ENCODE assay signal across 24 mouse cellular contexts in genomic region chr7:143333604-143334003, GRCm38 (mm10).
DNase-seq lines count a peak whose midpoint lies in the region; ATAC-seq and TF ChIP-seq lines count a peak whose summit lies in the region.
"Had no signal": no experiment of that assay in that cellular context is flagged by ENCODE, and none has a peak within 500 bp of the region (broad histone marks: within the 10 kb centered on the region; RNA-seq: fewer than 3 reads in every experiment).

No protein-coding gene starts in this region.

- ATAC-seq in intestine, embryonic 14.5 days (replicated peaks; ENCODE audit: low FRiP score, low TSS enrichment, low read depth) = no peak
- no peak for ATAC-seq in intestine, embryonic 15.5 days
- peak; percentile 21; the same call in 1 of the 2 replicates for ATAC-seq in lung, embryonic 14.5 days (ENCODE audit: insufficient read depth)
- ATAC-seq in lung, postnatal 0 days = no peak
- ATAC-seq in embryonic facial prominence, embryonic 12.5 days (ENCODE audit: insufficient number of reproducible peaks, insufficient read depth, low FRiP score, low TSS enrichment) = no peak
- no peak for ATAC-seq in stomach, embryonic 15.5 days (ENCODE audit: insufficient read depth, low FRiP score, low read depth)
- ATAC-seq in granulocyte monocyte progenitor cell, adult 5-6 weeks (replicated peaks; ENCODE audit: poor library complexity, severe bottlenecking) = no peak
- ATAC-seq: forebrain, embryonic 15.5 days; hindbrain, embryonic 16.5 days; intestine, postnatal 0 days; midbrain, embryonic 13.5 days had no signal

- 22% methylated on average over 4 of the region's 4 CpGs for WGBS in intestine, embryonic 14.5 days
- 43% methylated on average over 4 of the region's 4 CpGs for WGBS in intestine, embryonic 15.5 days
- WGBS in lung, embryonic 14.5 days = 21% methylated on average over 4 of the region's 4 CpGs
- WGBS in lung, postnatal 0 days = 33% methylated on average over 4 of the region's 4 CpGs
- WGBS in embryonic facial prominence, embryonic 12.5 days = 34% methylated on average over 4 of the region's 4 CpGs
- WGBS in stomach, embryonic 15.5 days = 30% methylated on average over 4 of the region's 4 CpGs

- no peaks in the 10 kb centered on the region for H3K27me3 ChIP-seq in intestine, embryonic 14.5 days (replicated peaks; ENCODE audit: control insufficient read depth, insufficient read depth, low read length)
- no peaks in the 10 kb centered on the region for H3K27me3 ChIP-seq in intestine, embryonic 15.5 days (replicated peaks)
- H3K27me3 ChIP-seq in lung, embryonic 14.5 days (ENCODE audit: insufficient read depth, low read length) = no peaks in the 10 kb centered on the region
- H3K27me3 ChIP-seq in lung, postnatal 0 days (replicated peaks; ENCODE audit: insufficient read depth, low read length) = no peaks in the 10 kb centered on the region
- H3K27me3 ChIP-seq in embryonic facial prominence, embryonic 12.5 days = no peaks in the 10 kb centered on the region
- no peaks in the 10 kb centered on the region for H3K27me3 ChIP-seq in stomach, embryonic 15.5 days (replicated peaks)
- H3K27me3 ChIP-seq: liver, embryonic 15.5 days; midbrain, embryonic 13.5 days had no signal

- no peak for DNase-seq in intestine, embryonic 14.5 days (ENCODE audit: low spot score)
- DNase-seq in lung, embryonic 14.5 days = peak; percentile 35
- no peak for DNase-seq in lung, postnatal 0 days (ENCODE audit: low spot score)
- DNase-seq: adrenal gland, postnatal 25 days; cerebellum, adult 8-10 months; cerebellum, postnatal 36 days; embryo, embryonic 11 days; gastrocnemius, postnatal 10 days; heart, adult 11 months; liver; right cerebral cortex, postnatal 25 days; thymus, adult 2 months; thymus, postnatal 4 days had no signal

- TF ChIP-seq CTCF in lung, embryonic 14.5 days (IDR thresholded peaks at IDR 0.05; ENCODE audit: low read depth) = no peak
- TF ChIP-seq CTCF in lung, postnatal 0 days (IDR thresholded peaks at IDR 0.05) = no peak

- H3K27ac ChIP-seq in intestine, embryonic 14.5 days (ENCODE audit: low read depth) = peak overlapping the region; percentile 11; the same call in 1 of the 2 replicates
- H3K27ac ChIP-seq in intestine, embryonic 15.5 days = no peak overlapping the region
- H3K27ac ChIP-seq in lung, embryonic 14.5 days (ENCODE audit: low read depth) = peak overlapping the region; percentile 74
- H3K27ac ChIP-seq in lung, postnatal 0 days (ENCODE audit: low read length) = no peak overlapping the region
- H3K27ac ChIP-seq in embryonic facial prominence, embryonic 12.5 days = peak overlapping the region; percentile 12; the same call in 1 of the 2 replicates
- H3K27ac ChIP-seq in stomach, embryonic 15.5 days = 0 out of 2 replicates have a peak overlapping the region, but pooled peaks have one; percentile 21
- H3K27ac ChIP-seq: forebrain, embryonic 15.5 days; left cerebral cortex, adult 2 months; liver, embryonic 15.5 days; midbrain, embryonic 13.5 days had no signal

- TF ChIP-seq EP300 in lung, postnatal 0 days (IDR thresholded peaks at IDR 0.05) = no peak

- no peaks in the 10 kb centered on the region for H3K36me3 ChIP-seq in intestine, embryonic 14.5 days (ENCODE audit: control insufficient read depth, insufficient read depth, low read length)
- no peaks in the 10 kb centered on the region for H3K36me3 ChIP-seq in intestine, embryonic 15.5 days
- H3K36me3 ChIP-seq in lung, embryonic 14.5 days (ENCODE audit: insufficient read depth) = no peaks in the 10 kb centered on the region
- no peaks in the 10 kb centered on the region for H3K36me3 ChIP-seq in lung, postnatal 0 days (ENCODE audit: insufficient read depth, low read length)
- H3K36me3 ChIP-seq in embryonic facial prominence, embryonic 12.5 days = no peaks in the 10 kb centered on the region
- no peaks in the 10 kb centered on the region for H3K36me3 ChIP-seq in stomach, embryonic 15.5 days
- H3K36me3 ChIP-seq: forebrain, embryonic 15.5 days; liver, embryonic 15.5 days; midbrain, embryonic 13.5 days had no signal

- H3K9me3 ChIP-seq in intestine, embryonic 14.5 days (ENCODE audit: control insufficient read depth, low read length) = no peaks in the 10 kb centered on the region; the same call in 1 of the 2 replicates
- no peaks in the 10 kb centered on the region for H3K9me3 ChIP-seq in intestine, embryonic 15.5 days
- H3K9me3 ChIP-seq in lung, embryonic 14.5 days (ENCODE audit: low read depth, low read length) = no peaks in the 10 kb centered on the region; the same call in 1 of the 2 replicates
- no peaks in the 10 kb centered on the region for H3K9me3 ChIP-seq in lung, postnatal 0 days (ENCODE audit: low read length)
- 0 out of 2 replicates have a peak, but pooled peaks cover 3% of the 10 kb centered on the region for H3K9me3 ChIP-seq in embryonic facial prominence, embryonic 12.5 days
- H3K9me3 ChIP-seq in stomach, embryonic 15.5 days = no peaks in the 10 kb centered on the region
- H3K9me3 ChIP-seq: forebrain, embryonic 15.5 days; liver, embryonic 15.5 days had no signal

- peaks cover 13% of the 10 kb centered on the region for H3K4me1 ChIP-seq in intestine, embryonic 14.5 days (replicated peaks; ENCODE audit: control insufficient read depth, insufficient read depth, low read length)
- 0 out of 2 replicates have a peak, but pooled peaks cover 10% of the 10 kb centered on the region for H3K4me1 ChIP-seq in intestine, embryonic 15.5 days (replicated peaks)
- H3K4me1 ChIP-seq in lung, embryonic 14.5 days (ENCODE audit: insufficient read depth) = peaks cover 18% of the 10 kb centered on the region
- peaks cover 10% of the 10 kb centered on the region; the same call in 1 of the 2 replicates for H3K4me1 ChIP-seq in lung, postnatal 0 days (ENCODE audit: insufficient read depth, low read depth, low read length)
- peaks cover 17% of the 10 kb centered on the region for H3K4me1 ChIP-seq in embryonic facial prominence, embryonic 12.5 days
- H3K4me1 ChIP-seq in stomach, embryonic 15.5 days = peaks cover 10% of the 10 kb centered on the region
- H3K4me1 ChIP-seq: forebrain, embryonic 15.5 days; megakaryocyte, embryonic 14.5 days had no signal

- no peak overlapping the region for H3K9ac ChIP-seq in intestine, embryonic 14.5 days (ENCODE audit: low read length)
- H3K9ac ChIP-seq in intestine, embryonic 15.5 days = no peak overlapping the region
- H3K9ac ChIP-seq in lung, embryonic 14.5 days = no peak overlapping the region
- no peak overlapping the region for H3K9ac ChIP-seq in lung, postnatal 0 days (replicated peaks; ENCODE audit: low read depth)
- no peak overlapping the region for H3K9ac ChIP-seq in embryonic facial prominence, embryonic 12.5 days
- H3K9ac ChIP-seq in stomach, embryonic 15.5 days = no peak overlapping the region
- H3K9ac ChIP-seq: forebrain, embryonic 15.5 days; liver, embryonic 15.5 days; midbrain, embryonic 13.5 days had no signal

- H3K4me2 ChIP-seq in intestine, embryonic 14.5 days (ENCODE audit: low read length) = no peak overlapping the region
- H3K4me2 ChIP-seq in intestine, embryonic 15.5 days (replicated peaks) = no peak overlapping the region
- no peak overlapping the region for H3K4me2 ChIP-seq in lung, embryonic 14.5 days
- H3K4me2 ChIP-seq in lung, postnatal 0 days (replicated peaks; ENCODE audit: low read depth, low read length) = no peak overlapping the region
- H3K4me2 ChIP-seq in embryonic facial prominence, embryonic 12.5 days (replicated peaks) = no peak overlapping the region
- no peak overlapping the region for H3K4me2 ChIP-seq in stomach, embryonic 15.5 days
- H3K4me2 ChIP-seq: forebrain, embryonic 15.5 days; liver, embryonic 15.5 days; midbrain, embryonic 13.5 days had no signal

- H3K4me3 ChIP-seq in intestine, embryonic 14.5 days (ENCODE audit: low read depth, low read length) = no peak overlapping the region
- no peak overlapping the region for H3K4me3 ChIP-seq in intestine, embryonic 15.5 days (replicated peaks)
- H3K4me3 ChIP-seq in lung, embryonic 14.5 days (ENCODE audit: low read depth, low read length) = no peak overlapping the region
- H3K4me3 ChIP-seq in lung, postnatal 0 days (ENCODE audit: low read depth, low read length) = no peak overlapping the region
- H3K4me3 ChIP-seq in embryonic facial prominence, embryonic 12.5 days = no peak overlapping the region
- H3K4me3 ChIP-seq in stomach, embryonic 15.5 days (replicated peaks) = no peak overlapping the region
- H3K4me3 ChIP-seq: forebrain, embryonic 15.5 days; left cerebral cortex, adult 2 months; liver, embryonic 15.5 days; megakaryocyte, embryonic 14.5 days; midbrain, embryonic 13.5 days had no signal

Comparison
In these comparisons a context has a peak if more than half of its experiments do, and no peak if none do; other contexts are left out.
1. H3K27ac ChIP-seq: peak in intestine, embryonic 14.5 days (single experiment), lung, embryonic 14.5 days (single experiment), embryonic facial prominence, embryonic 12.5 days (single experiment) and stomach, embryonic 15.5 days (single experiment); none in intestine, embryonic 15.5 days (single experiment) and lung, postnatal 0 days (single experiment).